Mouse (Mus musculus) layer of hippocampus, adult 9-10 months (tissue): ENCODE results near the gene Spaca3.

Source experiments
- DNase-seq: peaks from one replicate; pipeline ENCODE4 v3.0.0; 2022; ENCODE audit warnings: low spot score

Spaca3 gene

DNA sequence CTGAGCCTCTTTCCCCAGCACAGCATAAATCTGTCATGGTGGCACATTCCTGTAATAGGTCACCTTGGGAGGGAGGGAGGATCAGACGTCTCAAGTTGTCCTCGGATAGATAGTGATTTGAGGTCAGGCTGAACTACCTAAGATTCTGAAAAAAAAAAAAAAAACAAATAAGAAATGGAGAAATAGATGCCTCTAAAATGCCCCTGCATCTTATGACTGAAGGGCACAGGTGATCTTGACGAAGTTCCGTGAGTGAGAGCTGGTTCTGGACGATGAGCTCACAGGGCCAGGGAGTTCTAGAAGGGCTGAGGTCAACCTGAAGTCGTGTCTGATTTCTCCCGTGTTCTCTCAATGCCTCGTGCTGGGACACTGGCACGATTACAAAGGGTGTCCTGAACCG lies at the start of gene Spaca3:
Gene Spaca3, plus strand, starts transcription at position 301 of the 400 bp plus-strand sequence.
- DNase-seq, result no peak

DNA sequence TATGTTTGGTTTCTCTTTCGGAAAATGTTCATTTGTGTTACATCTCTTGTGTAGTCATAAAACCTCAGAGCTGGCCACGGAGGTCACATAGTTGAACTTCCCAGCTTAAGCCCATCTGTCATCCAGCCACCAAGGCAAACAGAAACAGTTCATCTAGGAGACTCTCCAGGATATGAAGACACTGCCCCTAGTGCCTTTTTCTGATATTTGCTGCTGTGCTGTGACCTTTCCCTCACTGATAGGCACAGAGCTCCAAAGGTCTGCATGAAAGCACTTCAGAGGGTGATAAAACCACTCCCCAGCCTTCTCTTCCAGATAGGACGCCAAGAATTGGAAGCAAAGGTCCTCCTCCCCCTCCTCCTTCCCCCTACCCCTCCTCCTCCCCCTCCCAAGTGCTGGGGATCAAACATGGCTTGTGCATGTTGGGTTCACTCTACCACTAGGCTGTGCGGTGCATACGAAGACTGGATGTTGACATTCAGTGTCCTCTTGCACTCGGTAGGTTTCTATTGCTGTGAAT lies 49.6 kb upstream of the Spaca3 start:
- no peak for DNase-seq

DNA sequence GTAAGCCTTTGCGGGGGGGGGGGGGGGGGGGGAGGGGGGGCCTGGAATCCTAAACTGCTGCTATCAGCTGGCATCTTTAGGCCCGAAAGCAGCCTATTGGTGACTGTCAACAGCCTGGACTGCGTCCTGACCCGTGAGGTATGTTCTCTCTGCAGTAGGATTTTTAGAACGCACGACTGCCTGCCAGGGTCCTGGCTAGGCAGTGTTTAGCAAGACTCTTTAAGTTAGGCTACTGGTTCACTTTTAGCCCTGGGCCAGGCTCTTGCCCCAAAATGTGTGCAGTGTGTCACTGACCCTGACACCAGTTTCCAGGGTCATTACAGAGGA lies 48.5 kb upstream of the Spaca3 start:
- DNase-seq, result no peak

GRCm38 (mm10) chr11:80809993-80810821 lies 48.0 kb upstream of the Spaca3 start, which contains the start of gene Tmem98:
TSS of gene Tmem98 (plus strand) at chr11:80810175.
- no peak for DNase-seq

- DNase-seq, result no peak
Observed at GRCm38 (mm10) chr11:80811156-80811555, 47.0 kb upstream of the Spaca3 start.

- no peak for DNase-seq
Observed at GRCm38 (mm10) chr11:80815354-80815753, 42.8 kb upstream of the Spaca3 start.

GRCm38 (mm10) chr11:80818060-80818697 lies 40.0 kb upstream of the Spaca3 start:
- peak; percentile 24 for DNase-seq

DNA sequence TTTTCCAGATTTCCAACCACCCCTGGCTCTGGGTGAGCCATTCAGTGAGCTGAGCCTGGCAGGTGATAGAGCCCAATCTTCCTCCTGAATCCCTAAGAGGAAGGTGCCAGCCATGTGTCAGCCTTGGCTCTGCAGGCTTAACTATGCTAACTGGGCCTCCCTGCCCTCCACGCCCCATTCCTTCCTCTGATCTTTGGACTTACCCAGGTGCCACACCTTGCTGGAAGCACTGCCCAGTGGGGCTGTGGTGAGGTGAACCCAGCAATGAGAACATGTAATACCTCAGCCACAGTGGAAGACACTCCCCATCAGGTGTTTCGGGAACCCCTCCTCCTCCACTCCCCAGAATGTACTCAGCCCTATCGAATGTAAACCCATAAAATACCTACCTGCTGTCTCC lies 38.1 kb upstream of the Spaca3 start:
- no peak for DNase-seq

DNA sequence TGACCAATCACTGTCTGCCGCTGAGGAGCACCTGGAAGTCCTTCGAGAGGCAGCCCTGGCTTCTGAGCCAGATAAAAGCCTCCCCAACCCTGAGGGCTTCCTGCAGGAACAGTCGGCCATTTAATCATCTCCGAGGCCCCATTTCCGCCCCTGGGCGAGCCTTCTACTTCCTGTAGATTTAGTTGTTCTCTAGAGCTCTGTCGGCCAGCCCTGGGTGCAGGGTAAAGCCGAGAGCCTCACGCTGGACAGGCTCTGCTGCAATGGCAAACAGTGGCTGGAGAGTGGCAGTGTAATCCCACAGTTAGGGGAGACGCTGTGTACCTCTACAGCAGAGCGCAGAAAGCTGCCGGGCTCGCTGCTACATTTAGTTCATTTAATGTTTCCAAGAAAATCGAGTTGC lies 36.9 kb upstream of the Spaca3 start:
- no peak for DNase-seq

DNA sequence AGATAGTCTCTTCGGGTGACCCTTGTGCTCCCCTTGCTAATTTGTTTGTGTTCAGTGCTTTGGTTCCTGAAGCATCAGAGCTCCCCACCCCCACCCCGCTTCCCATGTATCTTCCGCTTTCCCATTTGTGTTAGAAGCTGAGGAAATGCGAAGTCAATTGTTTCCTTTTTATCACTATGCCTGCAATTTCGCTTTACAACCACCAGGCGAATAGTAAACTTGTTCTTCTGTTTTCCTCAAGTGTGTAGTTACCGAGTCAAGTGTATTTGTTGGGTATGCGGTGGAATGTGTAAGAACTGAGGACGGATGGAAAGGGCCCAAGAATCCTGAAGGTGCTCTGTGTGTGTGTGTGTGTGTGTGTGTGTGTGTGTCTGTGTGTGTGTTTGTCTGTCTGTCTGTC lies 36.4 kb upstream of the Spaca3 start:
- DNase-seq, result no peak

GRCm38 (mm10) chr11:80835395-80835794 lies 22.8 kb upstream of the Spaca3 start:
- DNase-seq, result no peak

DNA sequence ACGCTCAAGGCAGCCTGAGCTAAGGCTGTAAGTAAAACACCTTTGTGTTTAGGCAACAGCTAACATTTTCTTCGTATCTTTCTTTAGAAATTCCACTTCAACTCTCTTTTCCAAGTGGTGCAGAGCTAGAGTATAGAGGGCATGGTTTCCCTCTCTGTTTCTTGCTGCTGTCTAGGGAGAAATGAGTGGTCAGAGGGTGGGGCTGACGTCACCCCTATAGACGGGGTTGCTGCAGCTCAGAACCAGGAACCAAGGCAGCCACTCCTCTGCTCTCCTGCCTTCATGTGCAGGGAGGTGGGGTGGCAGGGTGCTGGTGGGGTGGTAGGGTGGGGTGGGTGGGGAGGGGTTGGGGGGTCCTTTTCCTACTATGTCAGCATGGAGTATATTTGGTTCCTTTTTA lies 22.3 kb upstream of the Spaca3 start:
- no peak for DNase-seq

- no peak for DNase-seq
Observed at GRCm38 (mm10) chr11:80838724-80839123, 19.4 kb upstream of the Spaca3 start.

- DNase-seq, result no peak
Observed at GRCm38 (mm10) chr11:80843435-80843834, 14.7 kb upstream of the Spaca3 start.

- no peak for DNase-seq
Observed at GRCm38 (mm10) chr11:80845486-80845885, 12.7 kb upstream of the Spaca3 start.

DNA sequence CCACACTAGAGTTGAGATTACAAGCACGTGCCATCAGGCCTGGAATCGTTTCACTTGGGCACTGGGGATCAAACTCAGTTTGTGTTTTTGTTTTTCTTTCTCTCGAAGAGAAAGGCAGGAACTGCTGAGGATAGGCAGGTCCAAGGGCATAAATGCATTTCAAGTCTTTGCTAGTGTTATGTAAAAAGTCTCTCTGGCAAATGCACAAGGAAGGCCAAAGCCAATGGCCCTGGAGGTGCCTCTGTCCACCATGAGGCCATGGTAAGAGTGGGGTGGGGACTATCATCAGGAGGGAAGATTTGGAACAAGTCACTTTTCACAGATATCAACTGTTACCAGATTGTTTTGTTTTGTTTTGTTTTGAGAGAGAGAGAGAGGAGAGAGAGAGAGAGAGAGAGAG lies 12.1 kb upstream of the Spaca3 start:
- no peak for DNase-seq

- DNase-seq, result no peak
Observed at GRCm38 (mm10) chr11:80848131-80848530, 10.0 kb upstream of the Spaca3 start.

DNA sequence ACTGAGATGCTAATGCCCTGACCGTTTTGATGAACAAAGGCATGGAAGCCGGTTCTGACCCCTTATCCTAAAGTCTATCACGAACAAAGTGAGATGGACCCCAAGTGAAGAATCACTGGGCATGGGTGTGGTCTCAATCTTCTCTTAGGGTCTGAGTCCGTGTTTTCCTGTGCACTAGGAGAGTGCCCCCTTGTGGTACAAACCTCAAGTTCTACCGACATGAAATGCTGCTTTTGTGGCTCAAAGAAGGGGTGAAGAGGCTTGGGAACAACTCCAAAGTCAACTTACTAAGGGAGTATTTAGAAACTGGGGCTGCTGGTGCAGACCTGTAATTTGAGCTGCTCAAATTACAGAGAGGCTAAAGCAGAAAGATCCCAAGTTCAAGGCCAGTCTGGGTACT lies 6.3 kb upstream of the Spaca3 start:
- DNase-seq, result no peak

GRCm38 (mm10) chr11:80853014-80853413 lies 5.2 kb upstream of the Spaca3 start:
- no peak for DNase-seq

DNA sequence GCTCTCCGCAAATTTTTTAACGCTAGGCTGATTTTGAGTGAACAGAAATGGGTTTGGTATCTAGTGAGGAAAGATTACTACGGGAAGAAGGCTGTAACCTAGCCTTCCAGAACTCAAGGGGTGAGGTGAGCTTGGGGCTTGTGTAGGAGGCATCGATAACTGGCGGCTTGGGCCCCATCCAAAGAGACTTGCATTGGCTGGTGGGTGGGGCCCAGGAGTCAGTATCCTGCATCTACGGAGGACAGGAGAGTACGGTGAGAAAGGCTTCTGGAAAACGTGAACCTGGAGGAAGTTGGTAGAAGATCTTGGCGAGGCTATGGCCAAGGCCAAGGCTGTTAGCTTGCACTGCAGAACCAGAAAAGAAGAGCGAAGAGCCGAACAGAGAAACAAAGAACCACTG lies 3.7 kb upstream of the Spaca3 start:
- no peak for DNase-seq

- DNase-seq, result no peak
Observed at GRCm38 (mm10) chr11:80854908-80855307, 3.3 kb upstream of the Spaca3 start.

GRCm38 (mm10) chr11:80856827-80857226 lies 1.3 kb upstream of the Spaca3 start:
- DNase-seq, result no peak

GRCm38 (mm10) chr11:80862941-80863340 lies 4.8 kb downstream of the Spaca3 start:
- no peak for DNase-seq

- no peak for DNase-seq
Observed at GRCm38 (mm10) chr11:80868039-80868438, 9.9 kb downstream of the Spaca3 start.
